Mouse (Mus musculus) heart, embryonic 14.5 days (tissue): ENCODE data around the gene Sod2. TPM values are rescaled to one million over a fixed set of nuclear protein-coding genes. Genes with fewer than 3 reads are reported as not detected.
"Not testable (repeated sequence)": the region's sequence is repeated elsewhere in the genome, so short reads cannot be mapped to it uniquely, and the experiment has no call there.

ENCODE experiments used
- ATAC-seq: fragments of 200-750 bp; cut with Nextera tagmentation; 2 replicates; pipeline ENCODE4 v1.8.0; 2017; ENCODE audit warnings: low read depth, moderate TSS enrichment; ENCODE audit not compliant: insufficient number of reproducible peaks, insufficient read depth, low FRiP score
- H3K27ac ChIP-seq, 2 experiments: fragments of 200-500 bp in 1 of 2; fragments of 300-500 bp in 1 of 2; sonication (generic) in 1 of 2; replicated peaks in 1 of 2; 2 replicates each; pipeline ENCODE4 v1.5.1; 2012 to 2014; ENCODE audit warnings: low read depth in 2 of 2, low read length in 2 of 2, control low read depth in 1 of 2, mild to moderate bottlenecking in 1 of 2, mixed read lengths in 1 of 2; ENCODE audit not compliant: control insufficient read depth in 1 of 2, insufficient read depth in 1 of 2
- H3K27me3 ChIP-seq: fragments of 300-500 bp; sonication (generic); 2 replicates; pipeline ENCODE4 v1.6.1; 2014; ENCODE audit warnings: mild to moderate bottlenecking, low read length, control low read depth; ENCODE audit not compliant: control insufficient read depth, insufficient read depth
- H3K36me3 ChIP-seq: fragments of 300-500 bp; sonication (generic); 2 replicates; pipeline ENCODE4 v1.6.1; 2014; ENCODE audit warnings: mild to moderate bottlenecking, control low read depth, low read length, mixed read lengths; ENCODE audit not compliant: control insufficient read depth, insufficient read depth
- H3K4me1 ChIP-seq, 2 experiments: fragments of 200-500 bp in 1 of 2; fragments of 300-500 bp in 1 of 2; sonication (generic) in 1 of 2; 2 replicates each; pipeline ENCODE4 v1.6.1; 2012 to 2014; ENCODE audit warnings: low read length in 2 of 2, control low read depth in 1 of 2, mixed read lengths in 1 of 2; ENCODE audit not compliant: control insufficient read depth in 2 of 2, insufficient read depth in 2 of 2
- H3K4me2 ChIP-seq: fragments of 300-500 bp; sonication (generic); 2 replicates; pipeline ENCODE4 v1.6.1; 2014; ENCODE audit warnings: mild to moderate bottlenecking, low read length
- H3K4me3 ChIP-seq, 2 experiments: fragments of 200-500 bp in 1 of 2; fragments of 300-500 bp in 1 of 2; sonication (generic) in 1 of 2; 2 replicates each; pipeline ENCODE4 v1.5.1; 2012 to 2014; ENCODE audit warnings: low read length in 2 of 2, mild to moderate bottlenecking in 2 of 2, control low read depth in 1 of 2, low read depth in 1 of 2, moderate library complexity in 1 of 2; ENCODE audit not compliant: control insufficient read depth in 1 of 2, insufficient read depth in 1 of 2
- H3K9ac ChIP-seq: fragments of 300-500 bp; sonication (generic); 2 replicates; pipeline ENCODE4 v1.6.1; 2014; ENCODE audit warnings: mild to moderate bottlenecking, low read length
- H3K9me3 ChIP-seq: fragments of 300-500 bp; sonication (generic); 2 replicates; pipeline ENCODE4 v1.6.1; 2016; ENCODE audit warnings: low read length, control low read depth; ENCODE audit not compliant: control insufficient read depth
- WGBS: fragments of 180-500 bp; shearing (Covaris S2); extraction: QIAGEN DNeasy Blood & Tissue Kit; methylation state at CpG from one replicate; pipeline ENCODE4 v1.1.7; 2014; 5-methylcytosine and 5-hydroxymethylcytosine counted together
- polyA plus RNA-seq: library from polyadenylated mRNA; unstranded; fragments of >200 nt; fragmentation: Nextera tagmentation; extraction: Ambion mirVana; gene quantifications from 2 replicates; pipeline ENCODE4 v1.2.1, GENCODE M21; 2014

Gene Sod2
- polyA plus RNA-seq, 1 experiment from 2014 or later = 533 TPM

- H3K4me1 ChIP-seq, H3K4me2 ChIP-seq, ATAC-seq, H3K9ac ChIP-seq, H3K27ac ChIP-seq, H3K27me3 ChIP-seq, H3K4me3 ChIP-seq, H3K36me3 ChIP-seq, H3K9me3 ChIP-seq: not testable (repeated sequence)
- 100% methylated on average over 1 of the region's 4 CpGs for WGBS
These were observed 61.3 kb downstream of the Sod2 start for GRCm38 (mm10) chr17:13067864-13068385.

GRCm38 (mm10) chr17:13069227-13069626 lies 62.6 kb downstream of the Sod2 start:
- H3K9me3 ChIP-seq, ATAC-seq, H3K36me3 ChIP-seq, H3K4me1 ChIP-seq, H3K4me3 ChIP-seq, H3K27me3 ChIP-seq, H3K4me2 ChIP-seq, H3K9ac ChIP-seq, H3K27ac ChIP-seq: not testable (repeated sequence)
- WGBS = 74% methylated on average over 3 of the region's 5 CpGs

Other genes with a start within 250 kb of the Sod2 start
- 196 and 201 TPM in 2 replicates for gene Igf2r, start 237.2 kb upstream of the Sod2 start, polyA plus RNA-seq
- gene Mas1, start 138.7 kb upstream of the Sod2 start, polyA plus RNA-seq = 0.65 and 0.70 TPM in 2 replicates
- gene Mrgprh, start 130.8 kb upstream of the Sod2 start, polyA plus RNA-seq = 0.09 and 0.16 TPM in 2 replicates
- 1.5 and 1.6 TPM in 2 replicates for gene Pnldc1, start 96.6 kb upstream of the Sod2 start, polyA plus RNA-seq
- gene Tcp1, start 91.1 kb upstream of the Sod2 start, polyA plus RNA-seq = 345 and 353 TPM in 2 replicates
- gene Mrpl18, start 90.5 kb upstream of the Sod2 start, polyA plus RNA-seq = 197 and 200 TPM in 2 replicates
- 0.24 and 0.28 TPM in 2 replicates for gene Acat3, start 66.2 kb upstream of the Sod2 start, polyA plus RNA-seq
- gene Acat2, start 46.1 kb upstream of the Sod2 start, polyA plus RNA-seq = 22.8 and 25.6 TPM in 2 replicates
- gene Wtap, start 12.7 kb upstream of the Sod2 start, polyA plus RNA-seq = 83.1 and 85.7 TPM in 2 replicates
- gene Gpr31b, start 45.5 kb downstream of the Sod2 start, polyA plus RNA-seq = 0.30 TPM in 1 of 2 replicates, not detected in the other
- gene Tcp10b, start 54.3 kb downstream of the Sod2 start, polyA plus RNA-seq = 0.15 TPM in 1 of 2 replicates, not detected in the other
- gene Unc93a, start 125.0 kb downstream of the Sod2 start, polyA plus RNA-seq = not detected in 2 replicates
- gene Smok2a, start 214.3 kb downstream of the Sod2 start, polyA plus RNA-seq = not detected in 2 replicates
- gene Smok2b, start 223.4 kb downstream of the Sod2 start, polyA plus RNA-seq = not detected in 2 replicates